Mouse (Mus musculus) frontal cortex, postnatal 25 days (tissue): ENCODE data around the gene Uckl1.

Experiments
- DNase-seq, 2 experiments: peaks; one replicate each; pipeline ENCODE4 v3.0.0; 2022; ENCODE audit warnings: low spot score in 2 of 2

The Uckl1 gene

GRCm38 (mm10) chr2:181589732-181590105, 5.0 kb upstream of the Uckl1 start:
- DNase-seq = no peak

- no peak for DNase-seq
Observed at GRCm38 (mm10) chr2:181589011-181589731, 4.5 kb upstream of the Uckl1 start.

- no peak for DNase-seq
Observed at GRCm38 (mm10) chr2:181588229-181588780, 3.6 kb upstream of the Uckl1 start.

- DNase-seq = no peak
Observed at GRCm38 (mm10) chr2:181587796-181588195, 3.1 kb upstream of the Uckl1 start.

GRCm38 (mm10) chr2:181586124-181586523, 1.4 kb upstream of the Uckl1 start:
- peak in 1 of 2 experiments; percentile 2 for DNase-seq

- DNase-seq = no peak
Observed at GRCm38 (mm10) chr2:181585506-181585905, 814 bp upstream of the Uckl1 start.

GRCm38 (mm10) chr2:181583460-181584257, 1.0 kb downstream of the Uckl1 start:
- no peak for DNase-seq

- DNase-seq = no peak
Observed at GRCm38 (mm10) chr2:181582939-181583338, 1.8 kb downstream of the Uckl1 start.

GRCm38 (mm10) chr2:181582358-181582757, 2.3 kb downstream of the Uckl1 start:
- DNase-seq = peak in 1 of 2 experiments; percentile 4

GRCm38 (mm10) chr2:181581402-181582120, 3.1 kb downstream of the Uckl1 start:
- peak; percentile 74 to 79 for DNase-seq

GRCm38 (mm10) chr2:181581016-181581401, 3.7 kb downstream of the Uckl1 start:
- peak; percentile 52 to 63 for DNase-seq

- DNase-seq = peak in 1 of 2 experiments; percentile 2
Observed at GRCm38 (mm10) chr2:181580131-181580772, 4.4 kb downstream of the Uckl1 start.

- no peak for DNase-seq
Observed at GRCm38 (mm10) chr2:181579681-181580080, 5.0 kb downstream of the Uckl1 start.

- DNase-seq = peak in 1 of 2 experiments; percentile 2
Observed at GRCm38 (mm10) chr2:181578790-181579618, 5.7 kb downstream of the Uckl1 start.

GRCm38 (mm10) chr2:181577981-181578581, 6.6 kb downstream of the Uckl1 start:
- peak in 1 of 2 experiments; percentile 2 for DNase-seq

- peak in 1 of 2 experiments; percentile 1 for DNase-seq
Observed at GRCm38 (mm10) chr2:181577126-181577525, 7.6 kb downstream of the Uckl1 start.

- DNase-seq = peak in 1 of 2 experiments; percentile 2
Observed at GRCm38 (mm10) chr2:181576613-181577012, 8.1 kb downstream of the Uckl1 start.

- no peak for DNase-seq
Observed at GRCm38 (mm10) chr2:181574921-181575545, 9.7 kb downstream of the Uckl1 start.

- DNase-seq = no peak
Observed at GRCm38 (mm10) chr2:181573961-181574360, 10.7 kb downstream of the Uckl1 start.
